Mouse (Mus musculus): ENCODE data around the gene Tbck.

DNA sequence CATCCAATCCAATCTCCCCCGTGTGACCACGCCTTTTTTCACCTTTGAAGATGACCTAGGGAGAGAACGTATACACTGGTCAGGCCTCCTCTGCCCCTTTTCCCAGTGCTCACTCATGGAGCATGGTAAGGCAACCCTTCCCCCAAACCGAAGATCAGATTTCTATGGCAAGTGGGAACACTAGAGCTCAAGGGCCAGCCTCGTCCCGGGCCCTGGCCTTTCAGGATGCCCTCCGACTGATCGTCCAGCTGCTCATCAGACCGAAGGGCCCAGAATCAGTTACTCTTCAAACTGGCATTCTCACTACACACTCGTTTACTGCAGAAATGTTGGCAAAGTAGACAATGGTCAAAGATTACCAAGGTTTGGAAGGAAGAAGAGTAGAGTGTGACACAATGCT is 200.5 kb downstream of the Tbck start:
- no peak for TF ChIP-seq CTCF (conservative IDR thresholded peaks at IDR 0.05; ENCODE audit: low read length)
- no peak for TF ChIP-seq NANOG (IDR thresholded peaks at IDR 0.05; ENCODE audit: borderline replicate concordance, low read length)
- no peak for TF ChIP-seq POU5F1 (IDR thresholded peaks at IDR 0.05; ENCODE audit: borderline replicate concordance, low read length)
